Mouse (Mus musculus): Measurements from ENCODE around the gene Uchl3.

GRCm38 (mm10) chr14:101637381-101637780 lies 16.4 kb upstream of the Uchl3 start:
- TF ChIP-seq CTCF (IDR thresholded peaks at IDR 0.05; ENCODE audit: low read depth), result no peak
- no peak for TF ChIP-seq EP300 (IDR thresholded peaks at IDR 0.05; ENCODE audit: low read depth)
